Mouse (Mus musculus) NIH3T3 (cell line): ENCODE measurements at regions not wholly inside any gene's neighbourhood (a gene's known extent, or its start where the extent isn't known, plus 50 kb on each side); places are given as distances from the start of the nearest gene placed in this dataset.
"Not testable (repeated sequence)": the region's sequence is repeated elsewhere in the genome, so short reads cannot be mapped to it uniquely, and the experiment has no call there.

Experiments used
- DNase-seq: peaks from one replicate; pipeline ENCODE4 v3.0.0-alpha.2; 2012; ENCODE audit warnings: low read depth

GRCm38 (mm10) chr8:37239354-37239753, 245.9 kb downstream of the AI429214 start:
- DNase-seq: no peak

GRCm38 (mm10) chr8:37251234-37251633, 257.8 kb downstream of the AI429214 start:
- DNase-seq: not testable (repeated sequence)

GRCm38 (mm10) chr8:37291069-37291850, 297.9 kb downstream of the AI429214 start:
- no peak for DNase-seq
